Mouse (Mus musculus) heart, adult 18-20 months (tissue): ENCODE data around the gene Gm10277. TPM values are rescaled to one million over a fixed set of nuclear protein-coding genes. Genes with fewer than 3 reads are reported as not detected.
"Not testable (repeated sequence)": the region's sequence is repeated elsewhere in the genome, so short reads cannot be mapped to it uniquely, and the experiment has no call there.

ENCODE experiments used
- DNase-seq, 2 experiments: peaks; one replicate each; pipeline ENCODE4 v3.0.0; 2021 to 2022; ENCODE audit warnings: mixed read lengths in 1 of 2
- total RNA-seq, 2 experiments: library from RNA; stranded (reverse); gene quantifications; 2 replicates each; pipeline ENCODE4 v1.2.3; 2021

Gm10277 gene
- total RNA-seq, 2 experiments from 2014 or later, result not detected

DNA sequence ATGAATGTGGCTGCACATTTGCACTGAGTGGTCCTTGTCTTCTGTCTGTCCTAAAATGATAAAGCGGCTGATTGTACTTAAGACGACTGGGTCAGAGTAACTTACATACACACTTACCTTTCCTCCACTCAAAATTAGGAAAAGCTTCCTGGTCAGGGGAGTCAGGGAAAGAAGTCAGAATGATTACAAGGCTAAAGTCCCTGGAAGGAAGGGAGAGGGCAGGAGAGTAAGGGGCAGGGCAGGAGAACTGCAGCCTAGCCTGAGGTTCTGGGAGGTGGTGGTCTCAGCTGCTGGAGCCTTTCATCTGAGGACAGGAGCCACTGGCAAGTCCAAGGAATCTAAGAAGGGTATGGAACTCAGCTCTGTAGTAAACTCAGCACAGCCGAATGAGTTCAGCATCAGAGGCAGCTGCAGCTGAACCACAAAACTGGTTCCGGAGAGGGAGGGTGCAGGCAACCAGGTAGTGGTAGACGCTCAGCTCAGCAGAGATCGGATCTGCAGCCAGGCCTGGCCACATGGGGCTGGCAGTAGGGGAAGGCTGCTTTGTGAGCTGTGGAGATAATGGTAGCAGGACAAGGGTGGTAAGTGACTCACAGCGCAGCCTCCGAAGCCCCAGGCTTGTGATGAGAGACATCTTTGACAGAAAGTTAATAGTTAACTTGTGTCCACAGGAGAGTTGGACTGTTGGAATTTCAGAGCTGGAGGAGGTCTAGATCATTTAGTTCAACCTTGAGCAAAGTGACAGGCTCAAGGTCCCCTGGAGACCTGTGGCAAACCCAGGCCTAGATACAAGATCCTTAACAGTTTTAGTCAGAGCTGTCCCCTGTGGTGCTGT, 15.5 kb downstream of the Gm10277 start:
- no peak for DNase-seq

DNA sequence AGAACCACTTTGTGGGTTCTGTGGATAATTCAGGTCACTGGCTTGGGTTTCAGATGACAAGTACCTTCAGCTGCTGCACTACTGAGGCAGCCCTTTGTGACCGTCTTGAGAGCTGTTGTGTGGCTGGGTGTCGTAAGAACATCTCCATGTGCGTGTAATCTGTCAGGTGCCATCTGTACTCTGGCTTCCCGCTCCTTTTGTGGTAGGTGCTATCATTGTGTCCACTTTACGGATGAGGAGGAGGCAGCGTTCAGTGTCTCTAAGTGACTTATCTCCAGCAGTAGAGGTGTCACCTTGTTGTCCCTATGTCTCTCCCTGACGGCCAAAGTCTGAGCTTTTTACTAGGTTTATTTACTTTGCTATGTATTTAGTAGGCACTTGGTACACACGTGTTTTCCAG, 17.2 kb downstream of the Gm10277 start:
- DNase-seq, result no peak

DNA sequence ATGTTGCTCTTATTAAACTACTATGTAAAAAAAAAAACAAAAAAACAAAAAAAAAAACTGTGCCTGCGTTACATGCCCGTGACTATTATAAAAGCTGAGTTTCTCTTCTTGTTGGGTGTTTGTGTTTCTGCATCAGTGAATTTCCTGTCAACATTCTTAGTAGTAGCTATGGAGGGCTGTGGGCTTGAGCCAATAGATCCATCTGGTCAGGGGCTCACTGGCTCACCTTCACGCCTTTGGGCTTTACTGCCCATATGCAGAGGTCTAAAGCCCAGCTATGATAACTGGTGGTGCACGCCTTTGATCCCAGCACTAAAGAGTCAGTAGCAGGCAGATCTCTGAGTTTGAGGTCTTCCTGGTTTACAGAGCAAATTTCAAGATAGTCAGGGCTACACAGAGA, 18.1 kb downstream of the Gm10277 start:
- DNase-seq, result no peak

DNA sequence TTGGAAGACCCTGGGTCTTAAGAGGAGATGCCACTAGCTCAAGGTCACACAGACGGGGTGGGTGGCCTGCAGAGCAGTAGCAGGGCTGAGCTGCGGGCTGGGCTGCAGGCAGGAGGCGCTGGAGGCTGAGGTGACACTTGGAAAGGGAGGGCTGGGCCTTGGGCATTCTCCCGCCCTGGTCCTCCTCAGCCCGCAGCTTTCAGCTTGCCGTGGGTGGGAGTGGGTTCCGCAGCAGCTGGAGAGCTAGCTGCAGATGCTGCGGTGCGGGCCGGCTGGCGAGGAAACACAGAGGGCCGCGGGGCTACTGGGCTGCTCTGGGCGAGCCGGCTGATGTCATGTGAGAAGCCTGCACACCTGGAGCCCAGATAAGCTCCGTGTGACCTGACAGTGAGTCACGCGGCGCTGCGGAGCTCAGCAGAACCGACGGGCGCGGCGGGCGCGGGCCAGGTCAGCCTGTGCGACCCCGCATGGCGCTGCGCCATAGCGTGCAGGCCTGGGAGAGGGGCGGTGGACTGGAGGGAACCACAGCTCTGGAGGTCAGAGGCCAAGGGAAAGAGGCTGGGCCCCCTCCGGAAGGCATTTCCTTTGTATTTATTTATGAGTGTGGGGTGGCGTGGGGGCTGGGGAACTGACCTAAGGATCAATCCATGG, 21.1 kb downstream of the Gm10277 start:
- peak; percentile 69 to 72 for DNase-seq

DNA sequence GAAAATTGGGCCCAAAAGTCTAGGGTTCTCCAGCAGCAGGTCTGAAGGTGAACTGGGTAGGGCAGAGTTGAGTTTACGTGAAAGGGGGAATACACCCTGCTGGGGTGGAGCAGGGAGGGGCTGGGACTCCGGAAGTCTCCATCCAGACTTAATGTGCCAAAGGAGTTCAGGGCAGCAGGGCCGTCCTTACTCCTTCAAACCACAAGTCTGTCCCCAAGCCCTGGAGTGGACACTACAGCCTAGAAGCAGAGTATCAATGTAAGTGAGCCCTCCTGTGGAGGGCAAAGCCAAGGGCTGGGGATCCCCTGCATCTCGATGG, 22.1 kb downstream of the Gm10277 start:
- peak in 1 of 2 experiments; percentile 25 for DNase-seq

DNA sequence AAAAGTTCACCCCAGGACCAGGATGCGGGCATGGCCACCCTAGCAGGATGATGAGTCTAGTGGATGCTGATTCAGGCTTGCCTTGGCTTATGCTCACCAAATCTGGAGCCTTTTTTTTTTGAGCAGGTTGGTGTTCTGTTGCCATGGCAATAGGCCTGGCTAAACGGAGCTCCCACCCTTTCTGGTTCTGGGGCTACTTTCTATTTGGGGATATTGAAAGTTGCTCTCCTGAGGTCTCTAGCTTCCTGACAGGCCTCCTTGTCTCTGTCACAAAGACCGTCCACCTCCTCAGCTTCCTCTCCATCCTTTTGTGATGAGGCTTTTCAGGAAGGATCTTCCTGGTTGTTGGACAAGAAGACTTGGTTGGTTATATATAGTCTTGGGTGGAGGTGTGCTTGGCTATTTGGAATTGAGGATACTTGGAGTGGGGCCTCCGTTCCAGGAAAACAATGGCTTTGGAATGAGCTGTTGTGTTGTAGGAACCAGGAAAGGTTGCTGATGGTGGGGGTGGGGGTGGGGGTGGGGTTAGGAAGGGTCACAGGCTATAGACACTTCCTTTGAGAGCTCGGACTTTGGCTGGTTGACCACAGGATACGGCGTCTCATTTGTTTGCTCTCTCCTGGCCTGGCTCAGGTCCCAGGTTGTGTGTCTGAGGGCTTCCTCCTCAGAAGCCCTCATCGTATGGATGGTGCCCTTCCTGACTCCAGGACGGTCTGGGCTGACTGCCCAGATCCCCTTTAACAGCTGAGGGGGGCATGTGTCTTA, 22.7 kb downstream of the Gm10277 start:
- peak; percentile 40 to 77 for DNase-seq

DNA sequence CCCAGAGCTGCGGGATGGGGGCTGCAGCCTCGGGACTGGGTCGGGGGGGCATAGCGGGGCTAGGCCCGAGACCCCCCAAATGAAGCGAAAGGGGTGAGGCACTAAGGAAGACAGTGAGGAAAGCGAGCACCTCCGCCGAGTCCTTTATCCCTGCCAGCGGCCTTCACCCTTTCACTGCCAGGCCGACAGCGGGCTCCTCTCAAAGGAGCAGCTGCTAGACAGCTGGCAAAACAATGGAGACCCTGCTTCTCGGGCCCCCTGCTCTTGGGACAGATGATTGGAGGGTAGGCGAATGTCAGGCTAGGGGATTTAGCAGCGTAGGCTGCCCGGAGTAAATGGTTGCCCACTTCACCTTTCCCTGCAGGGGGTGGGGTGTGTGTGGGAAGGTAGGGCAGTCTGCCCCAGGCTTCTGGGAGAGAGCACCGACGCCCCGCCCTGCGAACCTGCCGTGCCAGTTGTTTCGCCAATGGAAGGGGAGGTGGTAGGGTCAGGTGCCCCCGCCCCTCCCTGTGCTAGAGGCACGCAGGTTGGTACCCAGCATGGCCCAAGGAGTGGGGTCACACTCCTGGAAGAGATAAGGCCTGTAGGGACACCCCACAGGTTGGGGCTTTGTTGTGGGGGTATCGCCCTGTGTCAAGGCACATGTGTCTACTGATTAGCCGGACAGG, 23.7 kb downstream of the Gm10277 start:
- DNase-seq, result peak; percentile 55 to 56

DNA sequence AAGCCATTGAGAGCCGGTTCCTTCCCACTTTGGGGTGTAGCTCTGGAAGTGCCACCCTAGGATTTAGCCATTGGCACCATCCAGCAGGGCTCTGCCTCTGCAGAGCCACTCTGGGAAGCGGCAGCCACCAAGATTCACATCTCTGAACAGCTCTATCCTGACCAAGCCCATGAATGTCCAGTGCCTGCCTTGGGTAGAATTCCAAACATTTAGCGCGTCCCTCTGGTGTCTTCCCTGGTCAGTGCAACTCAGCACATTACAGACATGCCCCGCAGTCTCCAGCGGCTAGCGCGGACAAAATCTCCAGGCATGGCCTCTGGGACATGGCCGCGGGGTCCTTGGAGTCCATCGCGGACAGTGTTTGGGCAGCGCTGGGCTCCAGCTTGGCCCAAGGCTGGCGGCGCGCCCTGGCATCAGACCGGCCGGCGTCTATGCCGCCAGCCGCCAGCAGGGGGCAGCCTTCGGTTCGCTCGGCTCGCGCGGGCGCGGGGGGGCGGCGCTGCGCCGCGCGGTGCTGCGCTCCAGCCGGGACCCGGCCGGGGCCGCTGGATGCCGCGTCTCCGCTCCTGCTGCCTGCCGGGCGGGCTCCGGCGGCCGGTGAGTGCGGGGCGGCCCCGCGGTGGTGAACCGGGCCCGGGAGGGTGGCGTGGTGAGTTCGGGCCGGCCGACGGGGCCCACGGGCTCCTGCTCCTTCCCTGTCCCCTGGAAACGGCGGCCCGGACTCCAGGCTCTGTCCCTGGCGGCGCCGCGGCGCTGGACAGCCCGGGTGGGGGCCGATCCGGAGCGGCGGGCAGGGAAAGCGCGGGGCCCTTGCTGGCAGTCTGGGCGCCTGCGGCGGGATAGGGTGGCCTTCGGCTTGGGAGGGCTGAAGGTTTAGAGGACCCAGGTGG, 24.5 kb downstream of the Gm10277 start, which contains the start of gene Myo18a:
Myo18a (plus strand) TSS at position 464 of the 890 bp plus-strand sequence.
- peak; percentile 85 to 90 for DNase-seq

DNA sequence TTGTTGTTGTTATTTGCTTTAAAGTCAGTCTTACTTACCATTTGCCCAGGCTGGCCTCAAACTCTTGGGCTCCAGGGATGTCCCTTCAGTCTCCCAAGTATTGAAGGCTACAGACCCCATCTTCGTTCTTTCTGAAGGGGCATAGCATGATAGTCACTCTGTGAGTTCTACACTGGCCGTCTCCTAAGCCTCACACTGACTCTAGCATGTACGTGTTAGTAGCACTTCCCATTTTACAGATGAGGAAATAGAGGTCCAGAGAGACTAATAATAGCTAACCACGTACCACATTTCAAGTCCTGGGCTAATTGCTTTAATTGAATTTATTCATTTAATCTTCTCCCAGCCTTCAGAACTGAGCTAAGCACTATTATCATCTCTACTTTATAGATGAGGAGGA, 27.5 kb downstream of the Gm10277 start:
- no peak for DNase-seq

DNA sequence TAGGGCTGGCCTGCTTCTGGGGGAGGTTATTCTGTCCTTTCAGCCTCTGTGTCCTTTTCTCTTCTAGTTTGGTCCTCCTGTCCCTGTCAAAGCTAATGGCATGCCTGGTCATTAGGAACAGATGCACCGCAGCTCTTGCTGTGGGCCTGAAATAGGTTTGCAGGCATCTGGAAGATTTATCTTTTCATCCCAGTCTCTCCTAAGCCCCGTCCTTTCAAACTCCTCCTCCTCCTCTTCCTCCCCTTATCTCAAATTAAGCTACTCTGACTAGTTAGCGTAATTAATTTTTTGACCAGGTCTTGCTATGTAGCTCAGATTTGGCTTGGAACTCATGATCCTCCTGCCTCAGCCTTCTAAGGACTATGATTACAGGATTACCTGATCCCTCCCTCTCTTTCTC, 34.1 kb downstream of the Gm10277 start:
- DNase-seq, result no peak

DNA sequence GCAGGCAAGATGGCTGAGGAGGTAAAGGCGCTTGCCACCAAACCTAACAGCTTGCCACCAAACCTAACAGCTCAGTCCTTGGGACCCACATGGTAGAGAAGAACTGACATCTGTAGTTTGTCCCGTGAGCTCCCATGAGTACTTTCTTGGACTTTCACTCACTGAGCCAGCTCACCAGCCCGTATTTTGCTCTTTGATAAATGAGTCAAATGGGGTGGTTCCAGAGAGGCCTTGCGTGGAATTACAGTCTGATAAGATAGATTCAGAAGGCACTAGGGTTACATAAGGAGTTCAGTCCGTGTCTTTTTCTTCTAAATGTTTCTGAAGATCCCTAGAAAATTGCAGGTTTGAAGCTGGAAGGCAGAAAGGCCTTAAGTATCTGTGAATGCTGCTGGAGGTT, 35.0 kb downstream of the Gm10277 start:
- DNase-seq, result no peak

DNA sequence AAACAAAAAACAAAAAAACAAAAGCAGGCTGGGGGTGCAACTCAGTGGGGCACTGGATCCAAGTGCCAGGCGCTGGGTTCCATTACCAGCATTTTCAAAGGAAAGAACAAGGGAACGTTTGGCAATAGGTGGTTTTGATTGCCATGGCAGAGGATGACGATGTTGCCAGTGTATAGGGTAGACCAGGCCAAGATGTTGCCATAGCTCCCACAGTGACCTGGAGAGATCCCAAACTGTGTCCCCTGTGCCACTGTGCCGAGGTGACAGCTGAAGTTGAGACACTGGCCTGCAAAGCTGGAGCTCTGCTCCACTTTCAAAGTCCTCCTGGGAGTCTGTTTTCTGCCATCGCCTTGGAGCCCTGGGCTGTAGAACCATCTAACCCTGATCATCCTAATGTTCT, 38.6 kb downstream of the Gm10277 start:
- DNase-seq, result no peak

DNA sequence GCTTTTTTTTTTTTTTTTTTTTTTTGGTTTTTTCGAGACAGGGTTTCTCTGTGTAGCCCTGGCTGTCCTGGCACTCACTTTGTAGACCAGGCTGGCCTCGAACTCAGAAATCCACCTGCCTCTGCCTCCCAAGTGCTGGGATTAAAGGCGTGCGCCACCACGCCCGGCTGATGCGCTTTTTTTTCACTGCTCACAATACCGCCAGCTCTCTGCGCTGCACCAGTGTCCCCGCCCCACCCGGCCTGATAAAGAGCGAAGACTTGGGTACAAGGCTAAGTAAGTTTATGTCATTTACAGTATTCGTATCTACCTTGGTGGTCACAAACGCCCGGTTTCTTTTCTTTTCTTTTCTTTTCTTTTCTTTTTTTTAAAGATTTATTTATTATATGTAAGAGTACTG, 40.4 kb downstream of the Gm10277 start:
- not testable (repeated sequence) for DNase-seq

DNA sequence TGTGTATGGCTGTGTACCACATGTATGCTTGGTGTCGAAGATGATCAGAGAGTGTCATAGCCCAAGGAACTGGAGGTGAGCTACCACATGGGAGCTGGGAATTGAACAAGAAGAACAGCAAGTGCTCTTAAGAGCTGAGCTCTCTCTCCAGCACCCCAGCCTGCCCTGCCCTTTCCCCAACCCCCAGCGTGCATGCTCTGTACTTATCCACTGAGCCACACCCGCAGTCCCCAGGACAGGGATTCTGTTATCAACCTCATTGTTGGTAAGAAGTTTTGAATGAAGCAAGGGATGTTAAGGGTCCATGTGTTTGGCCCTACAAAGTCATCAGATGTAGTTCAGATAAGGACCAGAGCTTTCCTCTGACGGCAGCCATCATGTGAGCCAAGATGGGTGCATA, 40.9 kb downstream of the Gm10277 start:
- DNase-seq, result no peak

DNA sequence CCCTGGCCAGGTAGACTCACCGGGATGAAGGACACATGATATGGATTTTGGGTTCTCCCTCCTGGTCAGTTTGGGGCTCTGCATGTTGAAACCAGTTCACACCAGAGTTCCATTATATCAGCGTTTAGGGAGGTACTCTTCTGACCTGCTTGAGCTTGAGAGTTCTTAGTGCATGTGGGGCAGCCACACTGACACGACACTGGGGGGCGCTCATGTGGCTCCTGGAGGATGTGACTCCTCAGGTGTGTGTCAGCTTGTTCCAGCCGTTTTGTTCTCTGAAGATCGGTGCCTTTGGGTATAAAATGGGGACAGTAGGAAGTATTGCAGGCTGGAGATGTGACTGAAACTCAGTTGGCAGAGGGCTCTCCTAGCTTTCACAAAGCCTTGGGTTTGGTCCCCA, 43.6 kb downstream of the Gm10277 start:
- peak; percentile 9 to 35 for DNase-seq

DNA sequence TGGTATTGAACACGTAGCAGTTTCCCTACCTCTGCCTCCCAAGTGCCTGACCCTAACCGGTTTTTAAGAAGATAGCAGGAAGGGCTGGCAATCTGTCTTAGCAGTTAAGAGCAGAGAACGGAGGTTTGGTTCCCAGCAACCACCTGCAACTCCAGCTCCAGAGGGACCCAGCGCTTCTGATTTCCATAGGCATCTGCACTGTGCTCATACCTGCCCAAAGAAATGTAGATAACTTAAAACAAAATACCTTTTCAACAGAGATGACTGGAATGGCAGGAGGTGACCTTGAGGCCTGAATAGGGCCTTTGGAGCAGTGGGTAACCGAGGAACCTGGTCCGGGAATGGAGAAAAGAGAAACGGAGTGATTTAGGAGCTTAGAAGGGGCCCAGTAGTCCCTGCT, 49.0 kb downstream of the Gm10277 start:
- DNase-seq, result no peak

DNA sequence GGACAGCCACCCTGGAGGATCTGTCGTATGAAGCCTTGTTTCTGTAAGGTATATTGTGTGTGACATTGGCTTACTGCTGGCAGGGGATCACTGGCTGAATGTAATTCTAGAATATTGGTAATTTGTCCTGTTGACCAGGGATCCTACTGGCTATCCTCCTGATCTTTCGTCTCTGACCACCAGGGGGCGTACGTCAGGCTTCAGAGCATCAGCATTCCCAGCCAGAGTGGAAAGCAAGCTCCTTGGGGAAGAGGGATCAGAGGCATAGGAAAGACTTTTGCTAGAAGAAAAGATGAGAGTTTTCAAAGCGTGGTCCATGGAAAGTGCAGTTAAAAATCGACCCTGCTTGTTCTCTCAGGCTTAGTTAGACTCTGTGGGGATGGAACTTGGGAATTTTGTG, 50.3 kb downstream of the Gm10277 start:
- peak; percentile 82 to 94 for DNase-seq
